Mouse (Mus musculus) spleen, postnatal 0 days (tissue): Measurements from ENCODE around the gene Nbea. TPM values are rescaled to one million over a fixed set of nuclear protein-coding genes. Genes with fewer than 3 reads are reported as not detected.

Source experiments
- polyA plus RNA-seq: library from polyadenylated mRNA; unstranded; fragments of >200 nt; fragmentation: Nextera tagmentation; extraction: Ambion mirVana; gene quantifications from 2 replicates; pipeline ENCODE4 v1.2.1, GENCODE M21; 2015

Nbea gene
- polyA plus RNA-seq: 2.9 and 3.6 TPM in 2 replicates

DNA sequence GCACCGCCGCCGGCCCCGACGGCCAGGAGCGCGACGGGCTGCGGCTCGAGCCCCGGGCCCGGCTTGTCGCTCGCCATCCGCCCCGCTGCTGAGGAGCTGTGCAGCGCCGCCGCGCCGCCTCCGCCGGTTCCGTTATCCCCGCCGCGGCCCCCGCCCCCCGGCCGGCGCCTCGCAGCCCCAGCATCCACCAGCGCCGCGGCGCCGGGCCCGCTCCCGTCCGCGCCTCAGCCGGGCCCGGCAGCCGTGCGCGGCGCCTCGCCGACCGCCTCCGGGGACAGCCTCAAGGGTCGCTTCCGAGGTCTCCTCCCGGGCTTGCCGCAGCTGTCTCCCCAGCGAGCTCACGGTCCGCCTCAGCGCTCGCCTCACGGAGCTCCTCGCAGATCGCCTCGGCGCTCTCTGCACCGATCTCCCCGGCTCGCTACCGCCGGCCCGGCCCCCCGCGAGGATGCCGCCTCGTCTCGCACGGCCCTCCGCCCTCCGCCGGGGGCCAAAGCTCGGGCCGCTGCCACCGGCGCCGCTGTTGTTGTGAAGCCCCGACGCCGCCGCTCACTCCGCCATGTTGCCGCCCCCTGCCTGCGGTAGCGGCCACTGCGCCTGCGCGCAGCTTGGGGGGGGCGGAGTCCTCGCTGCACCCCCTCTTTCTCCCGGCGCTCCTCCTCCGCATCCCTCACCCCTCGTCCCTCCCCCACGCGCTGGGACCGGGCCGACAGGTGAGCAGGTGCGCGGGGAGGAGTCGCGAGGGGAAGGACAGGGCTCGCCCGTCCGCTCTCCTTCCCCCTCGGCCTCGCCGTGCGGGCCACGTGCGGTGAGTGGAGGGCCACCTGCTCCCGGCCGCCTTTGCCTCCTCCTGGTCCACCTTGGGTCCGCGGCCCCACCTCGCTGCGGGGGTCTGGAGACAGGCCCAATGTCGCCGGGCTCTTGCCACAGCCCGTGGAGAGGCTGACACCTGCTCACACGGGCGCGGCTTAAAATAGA lies at the start of gene Nbea:
TSS of gene Nbea (minus strand) at position 543 of the 975 bp plus-strand sequence.

DNA sequence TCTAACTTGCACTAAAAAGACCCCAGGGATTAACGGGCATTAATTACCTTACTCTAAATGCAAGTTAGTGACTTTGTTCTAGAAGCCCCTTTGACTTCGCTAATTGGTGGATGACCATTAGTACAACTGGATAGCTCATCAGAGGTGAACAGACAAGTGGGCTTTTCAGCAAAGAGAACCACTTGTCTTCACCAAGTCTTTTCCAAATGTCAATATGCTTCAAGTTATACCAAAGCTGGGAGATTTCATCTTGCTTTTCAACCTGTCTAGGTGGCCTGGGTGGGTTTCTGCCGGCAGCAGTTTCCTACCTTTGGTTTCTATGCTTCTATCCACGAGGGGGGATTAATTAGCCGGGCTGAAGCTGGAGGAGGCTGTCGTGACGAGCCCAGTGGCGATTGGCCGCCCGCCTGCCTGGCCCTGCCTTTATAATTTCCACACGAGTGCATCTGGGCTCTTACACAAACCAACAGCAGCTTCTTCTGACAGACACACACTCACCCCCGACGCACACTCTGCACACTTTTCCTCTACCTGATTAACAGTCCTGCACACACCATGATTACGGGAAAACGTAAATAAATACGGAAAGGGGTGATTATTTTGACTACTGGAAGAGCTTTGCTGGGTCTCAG lies 401.3 kb downstream of the Nbea start, which contains the start of gene Mab21l1:
TSS of gene Mab21l1 (plus strand) at position 455 of the 632 bp plus-strand sequence.

